Mouse (Mus musculus) right cerebral cortex, adult 2 months (tissue): ENCODE data around the gene Grin2c.
A peak's percentile ranks its signal among the peaks of the same experiment; 100 is the strongest.

Source experiments
- DNase-seq, 2 experiments: peaks; one replicate each; pipeline ENCODE4 v3.0.0; 2021 to 2022; ENCODE audit warnings: low spot score in 2 of 2

Grin2c gene

GRCm38 (mm10) chr11:115208126-115208525 is 58.9 kb downstream of the Grin2c start:
- DNase-seq = no peak

GRCm38 (mm10) chr11:115202756-115203155 is 64.3 kb downstream of the Grin2c start:
- no peak for DNase-seq

GRCm38 (mm10) chr11:115202316-115202715 is 64.7 kb downstream of the Grin2c start:
- peak; percentile 86 to 90 for DNase-seq

DNA sequence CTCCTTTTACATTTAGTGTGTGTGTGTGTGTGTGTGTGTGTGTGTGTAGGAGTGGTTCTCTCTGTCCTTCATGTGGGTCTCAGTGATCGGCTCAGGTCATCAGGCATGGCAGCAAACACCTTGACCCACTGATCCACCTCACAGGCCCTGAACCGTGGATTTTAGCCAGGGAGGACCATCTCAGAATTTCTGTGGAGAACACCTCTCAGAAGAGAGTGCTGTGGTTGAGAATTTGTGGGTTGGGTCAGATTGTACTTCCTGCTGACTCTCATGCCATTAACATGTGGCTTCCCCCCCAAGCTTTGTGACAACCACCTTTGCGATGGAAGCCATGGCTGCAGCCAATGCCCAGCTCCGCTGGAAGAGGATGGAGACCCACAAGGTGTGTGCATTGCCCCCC is 66.5 kb downstream of the Grin2c start:
- DNase-seq = no peak
